Mouse (Mus musculus): ENCODE results near the gene Il17ra.
A peak's percentile ranks its signal among the peaks of the same experiment; 100 is the strongest.

The Il17ra gene

GRCm38 (mm10) chr6:120471991-120472441 is 9.0 kb downstream of the Il17ra start:
- no peak for DNase-seq

- no peak for DNase-seq
Measured at GRCm38 (mm10) chr6:120472455-120473140, 9.6 kb downstream of the Il17ra start.

GRCm38 (mm10) chr6:120473427-120473826 is 10.4 kb downstream of the Il17ra start:
- DNase-seq: peak; percentile 55

- peak; percentile 67 for DNase-seq
Measured at GRCm38 (mm10) chr6:120475288-120475687, 12.2 kb downstream of the Il17ra start.

- no peak for DNase-seq
Measured at GRCm38 (mm10) chr6:120479302-120479701, 16.3 kb downstream of the Il17ra start.

- DNase-seq: no peak
Measured at GRCm38 (mm10) chr6:120480361-120480760, 17.3 kb downstream of the Il17ra start.

- DNase-seq: no peak
Measured at GRCm38 (mm10) chr6:120481538-120481937, 18.5 kb downstream of the Il17ra start.

- no peak for DNase-seq
Measured at GRCm38 (mm10) chr6:120482021-120482420, 19.0 kb downstream of the Il17ra start.

GRCm38 (mm10) chr6:120482756-120483155 is 19.7 kb downstream of the Il17ra start:
- no peak for DNase-seq

- DNase-seq: peak; percentile 67
Measured at GRCm38 (mm10) chr6:120483211-120483626, 20.2 kb downstream of the Il17ra start.

GRCm38 (mm10) chr6:120485038-120485437 is 22.0 kb downstream of the Il17ra start:
- DNase-seq: no peak

GRCm38 (mm10) chr6:120486051-120486510 is 23.0 kb downstream of the Il17ra start:
- no peak for DNase-seq

GRCm38 (mm10) chr6:120488647-120489046 is 25.6 kb downstream of the Il17ra start:
- DNase-seq: no peak

- DNase-seq: no peak
Measured at GRCm38 (mm10) chr6:120489461-120489860, 26.4 kb downstream of the Il17ra start.

GRCm38 (mm10) chr6:120491064-120491463 is 28.0 kb downstream of the Il17ra start:
- DNase-seq: no peak

GRCm38 (mm10) chr6:120491862-120492498 is 28.9 kb downstream of the Il17ra start:
- DNase-seq: no peak

GRCm38 (mm10) chr6:120492499-120493373 is 29.7 kb downstream of the Il17ra start:
- no peak for DNase-seq

- DNase-seq: no peak
Measured at GRCm38 (mm10) chr6:120493374-120494181, 30.5 kb downstream of the Il17ra start, which contains the start of gene Tmem121b. Tmem121b (minus strand) TSS chr6:120493807.

GRCm38 (mm10) chr6:120496544-120496943 is 33.5 kb downstream of the Il17ra start:
- DNase-seq: no peak

- DNase-seq: no peak
Measured at GRCm38 (mm10) chr6:120504051-120504450, 41.0 kb downstream of the Il17ra start.

GRCm38 (mm10) chr6:120505531-120505930 is 42.5 kb downstream of the Il17ra start:
- DNase-seq: peak; percentile 17

GRCm38 (mm10) chr6:120508645-120509044 is 45.6 kb downstream of the Il17ra start:
- no peak for DNase-seq

Data from kidney, adult 9 months (tissue).